In genomic region chr13:45423905-45424304, GRCm38 (mm10) we compare ENCODE assay signal across 23 mouse cellular contexts.
"Had no signal": no experiment of that assay in that cellular context is flagged by ENCODE, and none has a peak within 500 bp of the region (broad histone marks: within the 10 kb centered on the region; RNA-seq: fewer than 3 reads in every experiment).

No protein-coding gene starts in this region.

- H3K4me2 ChIP-seq: kidney, embryonic 15.5 days; limb, embryonic 13.5 days; liver, embryonic 12.5 days; liver, embryonic 15.5 days; lung, embryonic 15.5 days; midbrain, embryonic 13.5 days; neural tube, embryonic 13.5 days; stomach, embryonic 15.5 days had no signal

- H3K36me3 ChIP-seq: kidney, embryonic 15.5 days; limb, embryonic 13.5 days; liver, embryonic 12.5 days; liver, embryonic 15.5 days; lung, embryonic 15.5 days; midbrain, embryonic 10.5 days; midbrain, embryonic 13.5 days; neural tube, embryonic 13.5 days; stomach, embryonic 15.5 days had no signal

- H3K27me3 ChIP-seq: kidney, embryonic 15.5 days; limb, embryonic 13.5 days; lung, embryonic 15.5 days; midbrain, embryonic 13.5 days; neural tube, embryonic 13.5 days; stomach, embryonic 15.5 days had no signal

- H3K9ac ChIP-seq: kidney, embryonic 15.5 days; limb, embryonic 13.5 days; liver, embryonic 12.5 days; liver, embryonic 15.5 days; lung, embryonic 15.5 days; midbrain, embryonic 13.5 days; neural tube, embryonic 13.5 days; stomach, embryonic 15.5 days had no signal

- H3K4me3 ChIP-seq: kidney, embryonic 15.5 days; left cerebral cortex, adult 2 months; limb, embryonic 13.5 days; liver, embryonic 12.5 days; liver, embryonic 15.5 days; lung, embryonic 15.5 days; megakaryocyte, embryonic 14.5 days; midbrain, embryonic 10.5 days; midbrain, embryonic 13.5 days; myocyte; neural tube, embryonic 13.5 days; stomach, embryonic 15.5 days had no signal

- H3K4me1 ChIP-seq: kidney, embryonic 15.5 days; liver, embryonic 15.5 days; megakaryocyte, embryonic 14.5 days; stomach, embryonic 15.5 days had no signal

- DNase-seq: kidney, adult 8-10 months; kidney, postnatal 10 days; kidney, postnatal 36 days; liver; lung, adult 18-20 months; lung, postnatal 10 days; lung, postnatal 36 days; retina, postnatal 1 day; right cerebral cortex, postnatal 4 days; thymus, postnatal 25 days had no signal

- H3K27ac ChIP-seq: kidney, embryonic 15.5 days; left cerebral cortex, adult 2 months; limb, embryonic 13.5 days; liver, embryonic 12.5 days; liver, embryonic 15.5 days; lung, embryonic 15.5 days; midbrain, embryonic 10.5 days; midbrain, embryonic 13.5 days; neural tube, embryonic 13.5 days; stomach, embryonic 15.5 days had no signal

- H3K9me3 ChIP-seq: kidney, embryonic 15.5 days; limb, embryonic 13.5 days; liver, embryonic 12.5 days; liver, embryonic 15.5 days; lung, embryonic 15.5 days; megakaryocyte, embryonic 14.5 days; midbrain, embryonic 10.5 days; midbrain, embryonic 13.5 days; neural tube, embryonic 13.5 days; stomach, embryonic 15.5 days had no signal

- ATAC-seq: liver, embryonic 12.5 days; midbrain, embryonic 13.5 days; midbrain, embryonic 16.5 days had no signal
